Mouse (Mus musculus) left cerebral cortex, adult 8-10 months (tissue): ENCODE measurements around the gene Kcnk10. TPM values are rescaled to one million over a fixed set of nuclear protein-coding genes. Genes with fewer than 3 reads are reported as not detected.

Experiments
- DNase-seq, 2 experiments: peaks; one replicate each; pipeline ENCODE4 v3.0.0; 2022; ENCODE audit warnings: low spot score in 2 of 2
- total RNA-seq, 4 experiments: library from RNA; stranded (reverse); gene quantifications; 2 replicates each; pipeline ENCODE4 v1.2.4; 2022

Gene Kcnk10
- total RNA-seq, 4 experiments from 2014 or later, result 11.5 to 15.2 (median 13.4) TPM

- no peak for DNase-seq
Observed at GRCm38 (mm10) chr12:98519866-98520567, 58.1 kb downstream of the Kcnk10 start.

GRCm38 (mm10) chr12:98505601-98506000 lies 72.5 kb downstream of the Kcnk10 start:
- no peak for DNase-seq

- DNase-seq, result no peak
Observed at GRCm38 (mm10) chr12:98501528-98502280, 76.4 kb downstream of the Kcnk10 start.

- no peak for DNase-seq
Observed at GRCm38 (mm10) chr12:98501045-98501444, 77.1 kb downstream of the Kcnk10 start.

- no peak for DNase-seq
Observed at GRCm38 (mm10) chr12:98481460-98481859, 96.7 kb downstream of the Kcnk10 start.

- DNase-seq, result no peak
Observed at GRCm38 (mm10) chr12:98481048-98481447, 97.1 kb downstream of the Kcnk10 start.

GRCm38 (mm10) chr12:98477673-98478461 lies 100.2 kb downstream of the Kcnk10 start:
- no peak for DNase-seq

- no peak for DNase-seq
Observed at GRCm38 (mm10) chr12:98471232-98471631, 106.9 kb downstream of the Kcnk10 start.

- DNase-seq, result no peak
Observed at GRCm38 (mm10) chr12:98470097-98470496, 108.0 kb downstream of the Kcnk10 start.

- no peak for DNase-seq
Observed at GRCm38 (mm10) chr12:98467793-98468192, 110.3 kb downstream of the Kcnk10 start.

GRCm38 (mm10) chr12:98459889-98460288 lies 118.2 kb downstream of the Kcnk10 start:
- DNase-seq, result peak in 1 of 2 experiments; percentile 10

GRCm38 (mm10) chr12:98458944-98459343 lies 119.2 kb downstream of the Kcnk10 start:
- no peak for DNase-seq

GRCm38 (mm10) chr12:98458516-98458915 lies 119.6 kb downstream of the Kcnk10 start:
- DNase-seq, result no peak

GRCm38 (mm10) chr12:98453161-98453560 lies 124.9 kb downstream of the Kcnk10 start:
- DNase-seq, result no peak

GRCm38 (mm10) chr12:98452646-98453045 lies 125.5 kb downstream of the Kcnk10 start:
- no peak for DNase-seq

GRCm38 (mm10) chr12:98445637-98446036 lies 132.5 kb downstream of the Kcnk10 start:
- no peak for DNase-seq

- DNase-seq, result no peak
Observed at GRCm38 (mm10) chr12:98444860-98445259, 133.2 kb downstream of the Kcnk10 start.

- no peak for DNase-seq
Observed at GRCm38 (mm10) chr12:98443754-98444153, 134.4 kb downstream of the Kcnk10 start.

GRCm38 (mm10) chr12:98438080-98438479 lies 140.0 kb downstream of the Kcnk10 start:
- DNase-seq, result no peak

GRCm38 (mm10) chr12:98430683-98431082 lies 147.4 kb downstream of the Kcnk10 start:
- DNase-seq, result no peak

GRCm38 (mm10) chr12:98421340-98421739 lies 156.8 kb downstream of the Kcnk10 start:
- no peak for DNase-seq

- DNase-seq, result no peak
Observed at GRCm38 (mm10) chr12:98419849-98420248, 158.3 kb downstream of the Kcnk10 start.
